Mouse (Mus musculus) neutrophil, adult 5-6 weeks (primary cell): Measurements from ENCODE around the gene Plpp3. TPM values are rescaled to one million over a fixed set of nuclear protein-coding genes. Genes with fewer than 3 reads are reported as not detected.
A peak's percentile ranks its signal among the peaks of the same experiment; 100 is the strongest.

ENCODE experiments used
- ATAC-seq: fragments of 151-379, 151-347 bp; 2 replicates; pipeline ENCODE4 v1.8.0; 2017; ENCODE audit warnings: mild to moderate bottlenecking, moderate TSS enrichment; ENCODE audit not compliant: insufficient number of reproducible peaks, poor library complexity, low FRiP score, severe bottlenecking; ENCODE audit errors: extremely low read depth
- total RNA-seq: library from RNA; stranded (forward); fragments of 200-1000 nt; gene quantifications from 2 replicates; pipeline ENCODE4 v1.2.3, GENCODE M21; 2017

Gene Plpp3
- total RNA-seq, 1 experiment from 2014 or later = 3.0 TPM

GRCm38 (mm10) chr4:105156281-105156680 is 866 bp upstream of the Plpp3 start:
- no peak for ATAC-seq

GRCm38 (mm10) chr4:105156955-105157275 is 232 bp upstream of the Plpp3 start:
- no peak for ATAC-seq

- ATAC-seq = peak; percentile 79
Observed at GRCm38 (mm10) chr4:105158169-105158555, 1.0 kb downstream of the Plpp3 start.

- no peak for ATAC-seq
Observed at GRCm38 (mm10) chr4:105158651-105159530, 1.7 kb downstream of the Plpp3 start.

- no peak for ATAC-seq
Observed at GRCm38 (mm10) chr4:105159531-105159870, 2.4 kb downstream of the Plpp3 start.

- ATAC-seq = no peak
Observed at GRCm38 (mm10) chr4:105160470-105160869, 3.3 kb downstream of the Plpp3 start.

GRCm38 (mm10) chr4:105162014-105162413 is 4.9 kb downstream of the Plpp3 start:
- ATAC-seq = no peak

- ATAC-seq = no peak
Observed at GRCm38 (mm10) chr4:105162676-105163075, 5.5 kb downstream of the Plpp3 start.

GRCm38 (mm10) chr4:105163981-105164411 is 6.8 kb downstream of the Plpp3 start:
- ATAC-seq = peak; percentile 80

GRCm38 (mm10) chr4:105164952-105165351 is 7.8 kb downstream of the Plpp3 start:
- peak; percentile 57; the same call in 1 of the 2 replicates for ATAC-seq

GRCm38 (mm10) chr4:105169093-105169571 is 12.0 kb downstream of the Plpp3 start:
- ATAC-seq = no peak

GRCm38 (mm10) chr4:105169826-105170810 is 13.0 kb downstream of the Plpp3 start:
- no peak for ATAC-seq

GRCm38 (mm10) chr4:105170811-105171401 is 13.8 kb downstream of the Plpp3 start:
- ATAC-seq = no peak

- no peak for ATAC-seq
Observed at GRCm38 (mm10) chr4:105171432-105171831, 14.3 kb downstream of the Plpp3 start.

- ATAC-seq = no peak
Observed at GRCm38 (mm10) chr4:105174778-105175177, 17.6 kb downstream of the Plpp3 start.

- ATAC-seq = no peak
Observed at GRCm38 (mm10) chr4:105175255-105176035, 18.3 kb downstream of the Plpp3 start.

- no peak for ATAC-seq
Observed at GRCm38 (mm10) chr4:105181014-105181658, 24.0 kb downstream of the Plpp3 start.

GRCm38 (mm10) chr4:105181659-105182167 is 24.6 kb downstream of the Plpp3 start:
- no peak for ATAC-seq
